Mouse (Mus musculus) monocyte, adult 59 days (primary cell): ENCODE measurements around the gene Nbas. TPM values are rescaled to one million over a fixed set of nuclear protein-coding genes. Genes with fewer than 3 reads are reported as not detected.

Experiments
- total RNA-seq, 2 experiments: library from RNA; stranded (reverse); gene quantifications; one replicate each; pipeline ENCODE4 v1.2.4; 2023

The Nbas gene
- 10 to 100 TPM; 19.6 to 22.1 TPM for total RNA-seq

DNA sequence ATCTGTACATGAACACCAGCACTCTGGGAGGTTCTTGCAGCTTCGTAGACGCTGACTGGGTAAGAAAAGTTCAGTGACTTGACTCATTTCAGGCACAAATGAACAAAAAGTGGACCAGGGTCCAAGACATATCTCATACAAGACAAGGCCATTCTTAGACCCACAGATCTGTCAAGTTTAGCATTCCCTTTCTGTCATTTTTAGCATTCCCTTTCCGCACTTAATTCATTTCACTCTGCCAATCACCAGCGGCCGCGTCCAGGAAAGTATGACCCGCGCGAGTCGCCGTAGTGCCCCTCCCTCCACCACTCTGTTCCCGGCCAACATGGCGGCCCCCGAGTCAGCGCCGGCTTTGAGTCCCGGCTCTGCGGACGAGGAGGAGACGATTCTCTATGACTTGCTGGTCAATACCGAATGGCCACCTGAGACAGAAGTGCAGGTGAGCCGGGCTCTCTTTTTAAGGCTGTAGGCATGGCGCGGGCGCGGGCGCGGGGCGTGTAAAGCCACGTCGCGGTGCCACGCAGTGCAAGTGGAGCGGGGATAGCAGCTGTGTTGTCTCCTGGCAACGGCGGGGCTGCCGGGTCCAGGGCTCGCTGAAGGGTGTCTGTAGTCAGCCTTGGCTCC is at the start of gene Nbas:
Gene Nbas (plus strand): TSS at position 308 of the 624 bp plus-strand sequence.

DNA sequence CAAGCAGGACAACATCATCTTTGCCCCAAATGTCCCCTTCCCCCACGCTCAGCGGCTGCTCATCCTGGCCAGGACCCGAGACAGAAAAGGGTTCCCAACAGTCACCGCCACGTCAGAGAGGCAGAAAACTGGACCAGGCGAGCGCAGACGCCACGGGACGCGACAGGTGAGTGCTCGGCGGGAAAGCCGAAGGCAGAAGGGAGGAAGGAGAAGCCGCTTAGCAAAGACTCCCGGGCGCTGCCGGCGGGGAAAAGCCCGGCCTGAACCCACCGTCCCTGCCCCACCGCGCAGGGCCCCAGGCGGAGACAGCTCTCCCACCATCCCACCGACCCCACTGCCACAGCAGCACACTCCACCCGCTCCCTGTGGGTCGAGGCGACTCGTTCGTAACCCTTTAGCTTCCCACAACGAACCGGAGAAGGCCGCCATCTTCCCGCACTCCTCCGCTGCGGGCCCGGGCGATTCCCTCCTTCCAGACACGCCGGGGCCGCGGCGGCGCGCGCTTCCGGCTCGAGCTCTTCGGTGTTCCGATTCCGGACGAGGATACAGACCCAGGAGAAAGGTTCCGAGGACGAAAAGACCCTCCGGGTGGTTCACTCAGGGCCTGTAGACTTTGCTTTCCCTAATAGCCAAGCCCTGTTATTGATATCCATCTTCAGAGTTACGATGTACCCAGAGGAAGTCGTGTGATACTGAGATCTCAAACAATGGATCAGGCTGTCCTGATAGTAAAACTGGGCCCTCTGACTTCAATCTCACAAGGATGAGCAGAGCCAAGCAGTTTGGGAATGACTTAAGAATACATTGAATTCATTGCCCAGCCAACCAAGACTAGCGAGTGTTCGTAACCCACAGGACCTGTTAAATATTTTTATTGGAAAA is 20.0 kb upstream of the Nbas start, which contains the start of gene Ddx1:
Gene Ddx1 (minus strand): TSS at position 523 of the 882 bp plus-strand sequence.

Other genes starting within 250 kb of the Nbas start
- 10 to 100 TPM; 18.9 to 25.0 TPM for gene Ddx1, start 19.9 kb upstream of the Nbas start, total RNA-seq